Mouse (Mus musculus): ENCODE measurements around the gene Kdm6b. TPM values are rescaled to one million over a fixed set of nuclear protein-coding genes. Genes with fewer than 3 reads are reported as not detected.
A peak's percentile ranks its signal among the peaks of the same experiment; 100 is the strongest.

Kdm6b gene
- total RNA-seq, 2 experiments from 2014 or later, result 23.0 to 27.2 TPM

DNA sequence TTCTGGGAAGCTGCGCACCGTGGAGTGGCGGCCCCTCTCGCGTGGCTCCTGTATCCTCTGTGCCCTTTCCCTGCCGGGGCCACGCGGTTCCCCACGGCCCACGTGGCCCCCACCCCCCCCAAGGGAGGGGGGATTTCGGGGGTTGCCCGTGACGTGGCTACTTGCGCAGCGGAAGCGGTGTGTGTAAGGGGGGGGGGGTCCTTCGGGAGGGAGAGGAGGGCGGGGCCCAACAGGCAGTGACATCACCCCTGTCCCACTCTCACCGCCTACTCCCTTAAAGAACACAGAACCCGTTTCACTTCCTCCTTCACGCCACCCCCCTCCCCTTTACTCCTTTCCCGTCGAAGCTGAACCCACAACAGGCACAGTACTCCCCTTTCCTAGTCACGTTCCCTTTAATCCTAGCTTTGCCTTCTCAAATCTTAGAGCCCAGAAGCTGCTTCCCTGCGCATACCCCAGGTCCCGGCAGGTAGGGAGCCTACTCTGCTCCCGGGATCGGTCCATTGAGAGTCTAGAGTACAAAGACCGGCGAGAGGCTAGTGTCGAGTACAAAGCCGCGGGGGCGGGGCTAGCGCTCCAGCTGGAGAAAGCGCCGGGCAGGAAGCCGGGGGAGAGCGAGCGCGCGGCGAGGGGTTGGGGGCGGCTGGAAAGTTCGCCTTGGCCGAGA lies 4.0 kb downstream of the Kdm6b start:
- peak; percentile 65 to 73 for DNase-seq
- intact Hi-C loops (cut with DNase I), result loop anchor here (10.0 kb wide), 2 partner anchors 315 to 585 kb away; partner anchors contain the start of genes Gabarap, Per1 and Phf23

DNA sequence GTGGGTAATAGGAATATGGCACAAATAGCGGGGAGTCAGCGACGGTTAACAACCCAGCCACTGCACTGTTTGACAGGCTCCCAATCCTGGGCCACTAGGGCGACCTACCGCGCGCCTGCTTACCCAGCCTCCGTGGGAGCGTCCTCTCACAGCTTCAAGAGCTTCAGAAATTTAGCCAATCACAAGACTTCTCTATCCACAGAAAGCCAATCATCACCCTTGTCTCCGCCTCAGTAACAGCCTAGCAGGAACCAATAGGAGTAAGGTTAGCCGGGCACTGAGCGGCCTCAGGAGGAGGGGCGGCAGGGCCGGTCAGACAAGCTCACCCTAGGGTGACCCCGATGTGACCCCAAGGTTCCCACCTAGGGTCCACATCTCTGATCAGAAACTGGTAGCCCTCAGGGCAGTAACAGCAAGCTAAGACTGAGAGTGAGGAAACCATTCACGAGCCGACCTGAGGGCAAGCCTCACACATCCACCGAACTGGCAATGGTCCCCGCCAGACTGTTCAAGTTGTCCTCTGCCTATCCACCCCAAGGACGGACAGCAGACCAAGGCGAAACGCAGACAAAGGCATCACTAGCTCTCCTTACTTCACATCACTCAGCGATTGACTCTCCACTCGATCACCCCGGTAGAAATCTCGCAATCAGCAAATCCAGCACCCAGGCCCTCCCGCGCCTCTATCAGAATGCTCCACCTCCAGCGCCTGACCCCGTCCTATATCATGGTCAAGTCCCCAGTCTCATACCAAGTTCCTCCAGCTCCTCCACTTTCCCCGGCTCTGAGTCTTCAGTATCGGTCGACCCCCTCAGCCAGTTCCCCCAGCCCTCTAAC lies 4.7 kb downstream of the Kdm6b start:
- intact Hi-C loops (cut with DNase I), result no loop called here
- peak; percentile 70 to 72 for DNase-seq

DNA sequence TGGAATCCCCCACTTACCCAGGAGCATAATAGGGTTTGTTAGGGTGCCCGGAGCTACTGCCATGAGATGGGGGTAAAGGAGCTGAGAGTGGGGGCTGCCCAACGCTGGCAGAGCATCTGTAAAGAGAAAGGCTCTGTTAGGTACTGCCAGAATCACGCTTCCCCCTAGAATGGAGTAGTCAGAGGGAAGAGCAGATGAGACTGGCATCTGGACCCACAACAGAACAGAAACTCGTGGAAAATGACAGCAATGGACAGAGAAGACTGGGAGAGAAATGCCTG lies 5.8 kb downstream of the Kdm6b start:
- intact Hi-C loops (cut with DNase I), result loop anchor here (2.0 kb wide), 1 partner anchor 13 kb away; no protein-coding TSS in a partner anchor

DNA sequence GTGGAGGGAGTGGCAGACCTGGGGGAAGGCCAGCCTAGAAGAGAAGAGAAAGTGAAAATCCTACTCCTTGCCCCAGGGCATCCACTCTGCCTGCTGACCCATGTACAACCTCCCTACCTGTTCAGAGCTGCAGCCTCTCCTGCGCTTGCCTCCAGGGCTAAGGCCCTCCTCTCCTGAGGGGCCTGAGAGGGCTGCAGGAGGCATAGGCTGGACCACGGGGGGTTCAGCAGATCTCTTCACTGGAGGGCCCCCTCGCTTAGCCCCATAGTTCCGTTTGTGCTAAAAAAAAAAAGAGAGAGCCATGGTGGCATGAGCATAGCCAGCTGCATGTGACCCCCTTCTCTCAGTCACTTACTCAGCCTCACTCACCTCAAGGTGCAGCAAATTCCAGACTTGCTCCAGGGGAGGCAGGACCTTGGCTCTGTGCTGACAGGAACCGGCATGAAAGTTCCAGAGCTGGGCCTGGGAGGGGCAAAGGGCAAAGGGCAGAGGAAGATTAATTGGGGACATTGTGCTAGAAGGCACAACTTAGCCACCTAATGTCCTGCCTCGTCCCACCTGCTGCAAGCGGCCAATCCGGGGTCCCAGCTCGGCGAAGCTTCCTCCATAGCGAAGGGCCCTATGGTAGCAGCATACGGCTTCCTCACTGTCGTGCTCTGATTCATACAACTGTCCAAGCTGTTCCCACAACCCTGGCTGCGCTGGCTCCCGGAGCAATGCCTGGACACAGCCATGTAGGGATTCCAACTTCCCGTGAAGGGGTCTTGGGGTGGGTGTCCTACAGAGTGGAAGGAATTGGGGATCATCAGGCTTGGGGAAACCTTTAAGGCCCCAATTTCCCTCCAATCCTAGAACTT lies 6.4 kb downstream of the Kdm6b start:
- intact Hi-C loops (cut with DNase I), result loop anchor here (2.0 kb wide), 1 partner anchor 14 kb away; no protein-coding TSS in a partner anchor
- DNase-seq, result no peak

More for the DNA sequence above, 5.8 kb downstream of the Kdm6b start:
- DNase-seq, result no peak

DNA sequence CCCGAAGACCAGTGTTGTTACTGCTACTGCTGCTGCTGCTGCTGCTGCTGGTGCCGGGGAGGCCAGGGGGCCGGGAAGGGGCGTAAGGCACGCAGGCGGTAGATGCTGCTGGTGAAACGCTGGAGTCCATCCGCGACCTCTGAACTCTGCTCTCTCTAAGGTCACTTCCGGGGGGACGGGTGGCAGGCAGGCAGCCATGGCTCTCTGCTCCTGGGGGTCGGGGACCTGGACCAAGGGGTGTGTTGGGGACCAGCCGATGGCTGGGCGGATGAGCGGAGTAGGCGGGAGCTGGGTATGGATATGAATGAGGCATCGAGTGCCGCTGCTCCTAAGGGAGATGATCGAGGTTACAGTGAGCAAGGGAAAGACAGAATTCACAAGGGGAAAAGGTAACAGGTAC lies 7.2 kb downstream of the Kdm6b start:
- intact Hi-C loops (cut with DNase I), result loop anchor here (2.0 kb wide), 1 partner anchor 15 kb away; no protein-coding TSS in a partner anchor

DNA sequence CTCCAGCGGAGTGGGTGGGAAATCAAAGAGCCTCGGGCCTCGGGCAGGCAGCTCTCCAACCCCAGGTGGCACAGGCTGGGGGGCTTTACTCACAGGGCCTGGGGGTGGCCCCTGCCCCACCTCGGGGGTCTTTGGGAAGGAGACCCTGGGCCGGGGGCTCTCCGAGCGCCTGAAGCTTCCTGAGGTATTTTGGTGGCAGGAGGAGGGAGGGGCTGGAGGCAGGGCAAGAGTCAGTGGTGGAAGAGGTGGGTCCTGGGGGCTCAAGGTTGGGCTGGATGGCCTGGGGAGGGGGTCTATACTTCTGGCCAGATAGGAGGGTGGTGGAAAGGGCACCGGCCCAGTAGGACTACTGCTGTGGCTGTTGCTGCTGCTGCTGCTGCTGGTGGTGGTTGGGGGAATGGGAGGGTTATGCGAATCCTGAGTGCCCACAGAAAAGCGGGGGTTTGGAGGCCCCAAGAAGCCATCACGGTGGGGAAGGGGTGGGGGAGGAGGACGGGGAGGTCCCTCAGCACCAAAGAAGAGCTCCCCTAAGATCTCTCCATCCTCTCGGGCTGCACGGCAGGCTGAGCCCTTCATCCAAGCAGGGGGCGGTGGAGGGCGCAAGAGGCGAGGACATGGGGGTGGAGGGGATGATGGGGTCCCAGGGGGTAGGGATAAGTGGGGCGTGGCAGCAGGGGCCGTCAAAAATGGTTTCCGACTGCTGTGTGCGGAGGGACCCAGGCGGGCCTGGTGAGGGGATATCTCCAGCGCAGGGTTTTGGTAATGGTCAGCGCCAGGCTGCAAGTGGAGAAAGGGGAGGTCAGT lies 7.9 kb downstream of the Kdm6b start:
- intact Hi-C loops (cut with DNase I), result loop anchor here (2.0 kb wide), 1 partner anchor 15 kb away; no protein-coding TSS in a partner anchor
- no peak for DNase-seq

More for the DNA sequence above, 7.2 kb downstream of the Kdm6b start:
- no peak for DNase-seq

DNA sequence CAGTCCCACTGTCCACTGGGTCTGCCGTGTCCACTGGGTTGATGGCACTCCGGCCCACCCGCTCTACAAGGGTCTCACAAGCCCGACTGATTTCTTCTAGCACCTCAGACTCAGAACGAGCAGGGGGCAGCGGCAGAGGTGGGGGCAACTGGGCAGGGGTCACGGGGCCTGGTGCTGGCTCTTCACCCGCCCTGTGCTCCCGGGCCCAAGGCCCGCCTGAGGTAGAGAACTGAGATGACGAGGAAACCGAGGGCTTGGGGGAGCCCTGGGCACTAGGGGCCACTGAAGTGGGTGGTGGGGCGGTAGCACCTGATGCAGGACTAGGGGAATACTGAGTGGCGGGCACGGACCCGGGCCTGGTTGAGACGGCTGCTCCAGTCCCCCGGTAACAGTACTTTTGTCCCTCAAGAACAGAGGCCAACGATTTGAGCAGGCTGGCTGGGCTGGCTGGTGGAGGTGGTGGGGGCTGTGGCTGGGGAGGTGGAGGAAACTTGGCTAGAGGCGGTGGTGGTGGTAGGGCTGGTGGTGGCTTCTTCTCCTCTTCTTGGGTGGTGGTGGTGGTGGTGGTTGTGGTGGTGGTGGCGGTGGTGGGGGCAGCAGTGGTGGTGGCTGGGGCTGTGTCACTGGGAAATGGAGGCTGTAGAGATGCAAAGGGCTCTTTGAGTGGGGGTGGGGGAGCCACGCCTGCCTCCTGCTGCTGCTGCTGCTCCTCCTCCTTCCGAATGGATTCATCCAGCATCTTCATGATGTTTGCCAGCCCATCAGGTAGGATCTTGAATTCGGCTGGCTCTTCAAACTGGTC lies 8.7 kb downstream of the Kdm6b start:
- DNase-seq, result no peak
- intact Hi-C loops (cut with DNase I), result no loop called here

DNA sequence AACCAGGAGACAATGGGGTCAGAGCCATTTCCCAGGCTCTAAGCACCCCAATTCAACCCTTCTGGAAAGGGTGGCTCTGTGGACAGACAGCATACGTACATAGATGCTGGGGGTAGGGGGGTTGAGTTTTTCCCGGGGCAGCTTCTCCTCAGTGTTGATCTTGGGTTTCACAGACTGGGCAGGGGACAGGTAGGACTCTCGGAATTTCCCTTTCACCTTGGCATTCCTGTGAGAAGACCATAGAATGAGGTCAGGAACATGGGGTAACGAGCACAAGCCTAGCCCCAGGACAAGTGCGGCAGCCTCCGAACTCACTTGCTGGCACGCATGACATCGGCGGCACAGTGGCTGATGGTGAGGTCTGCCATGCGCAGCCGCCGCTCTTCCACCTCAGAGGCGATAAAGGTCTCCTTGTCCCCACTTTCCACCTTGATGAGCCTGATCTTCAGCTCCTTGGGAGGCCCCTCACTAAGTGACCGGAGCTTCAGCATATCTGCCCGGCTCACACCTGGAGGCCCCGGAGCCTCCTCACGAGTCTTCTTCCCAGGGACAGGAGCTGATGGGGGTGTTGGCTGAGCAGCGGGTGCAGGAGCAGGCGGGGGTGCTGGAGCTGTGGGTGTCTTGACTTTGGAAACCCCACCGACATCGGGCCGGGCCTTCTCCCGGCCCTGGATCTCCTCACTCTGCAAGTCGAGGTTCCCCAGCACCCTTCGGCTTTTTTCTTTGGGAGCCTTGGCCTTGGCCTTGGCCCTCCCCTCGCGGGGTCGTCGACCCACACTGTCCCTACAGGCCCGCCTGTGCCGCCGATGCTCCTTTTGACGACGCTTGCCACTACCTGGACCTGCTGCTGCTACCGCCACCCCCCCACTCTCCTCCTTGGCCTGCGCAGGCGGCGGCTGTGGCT lies 9.5 kb downstream of the Kdm6b start:
- intact Hi-C loops (cut with DNase I), result no loop called here

DNA sequence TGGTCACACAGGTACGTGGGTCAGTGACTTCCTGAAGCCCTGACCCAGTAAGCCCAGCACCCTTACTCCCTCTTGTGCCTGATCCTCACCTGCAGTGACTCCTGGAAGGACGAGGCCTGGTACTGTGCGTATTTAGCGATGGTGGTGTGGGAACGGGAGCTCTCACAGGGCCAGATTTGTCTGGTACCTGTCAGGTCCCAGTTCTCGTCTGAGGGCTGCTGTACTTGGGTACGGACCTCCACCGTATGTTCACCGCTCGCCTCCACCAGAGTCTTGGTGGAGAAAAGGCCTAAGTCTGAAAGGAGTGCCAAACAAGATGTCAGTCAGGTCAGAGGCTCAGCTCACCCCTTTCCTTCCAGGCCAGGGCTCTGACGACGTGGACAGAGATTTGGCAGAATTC lies 11.5 kb downstream of the Kdm6b start:
- intact Hi-C loops (cut with DNase I), result loop anchor here (2.0 kb wide), 1 partner anchor 111 kb away; no protein-coding TSS in a partner anchor
- DNase-seq, result no peak

More for the DNA sequence above, 9.5 kb downstream of the Kdm6b start:
- no peak for DNase-seq

DNA sequence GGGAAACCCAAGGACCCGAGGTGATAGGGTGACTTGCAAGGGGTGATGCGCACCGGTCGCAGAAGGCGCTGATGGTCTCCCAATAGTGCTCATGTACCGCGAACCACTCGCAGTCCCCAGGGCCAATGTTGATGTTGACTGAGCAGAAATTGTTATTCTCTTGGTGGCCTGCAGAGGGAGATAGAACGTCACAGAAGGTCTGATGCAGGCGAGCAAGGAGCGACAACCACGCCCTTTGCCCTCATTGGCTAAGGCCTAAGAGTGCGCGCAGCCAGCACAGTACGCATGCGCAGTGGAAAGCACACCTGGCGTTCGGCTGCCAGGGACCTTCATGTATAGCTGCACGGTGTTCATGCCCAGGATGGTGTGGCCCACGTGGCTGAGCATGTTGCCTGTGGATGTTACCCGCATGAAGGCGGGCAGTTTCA lies 12.3 kb downstream of the Kdm6b start:
- intact Hi-C loops (cut with DNase I), result loop anchor here (2.0 kb wide), 1 partner anchor 112 kb away; no protein-coding TSS in a partner anchor
- DNase-seq, result peak; percentile 74 to 78

DNA sequence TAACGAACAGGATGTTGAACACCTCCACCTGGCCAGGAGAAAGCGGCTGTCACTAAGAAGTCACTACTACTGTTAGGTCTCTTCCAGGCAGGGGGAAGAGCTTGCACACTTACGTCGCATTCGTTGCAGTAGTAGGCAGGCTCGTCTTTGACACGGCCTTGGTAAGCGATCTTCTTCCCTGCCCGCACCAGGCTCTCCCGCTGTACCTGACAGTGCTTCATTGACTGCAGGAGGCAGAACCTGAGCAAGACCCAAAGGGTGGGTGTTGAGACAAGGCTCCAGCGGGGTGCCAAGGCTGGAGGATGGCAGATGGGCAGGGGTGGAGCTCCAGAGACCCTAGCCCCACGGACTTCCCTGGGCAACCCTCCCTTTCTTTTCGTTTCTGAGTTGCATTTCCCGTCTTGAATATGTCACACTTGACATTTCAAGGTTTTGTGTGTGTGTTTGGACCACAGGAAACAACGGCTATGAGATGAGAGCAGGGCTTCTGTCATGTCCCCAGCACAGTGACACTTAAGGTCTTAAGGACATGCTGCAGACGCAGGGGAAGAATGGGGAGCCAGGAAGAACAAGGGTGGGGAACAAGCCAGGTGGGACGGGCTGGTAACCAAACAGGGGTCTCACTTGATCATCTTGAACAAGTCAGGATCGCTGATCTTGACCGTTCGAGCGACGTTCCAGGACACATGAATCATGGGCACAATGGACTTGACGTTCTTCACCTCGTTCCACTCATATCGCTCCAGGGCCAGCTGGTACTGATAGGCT lies 13.2 kb downstream of the Kdm6b start:
- DNase-seq, result peak in 1 of 2 experiments; percentile 15
- intact Hi-C loops (cut with DNase I), result loop anchor here (1.0 to 2.0 kb wide), 2 partner anchors 32 to 113 kb away; no protein-coding TSS in a partner anchor

DNA sequence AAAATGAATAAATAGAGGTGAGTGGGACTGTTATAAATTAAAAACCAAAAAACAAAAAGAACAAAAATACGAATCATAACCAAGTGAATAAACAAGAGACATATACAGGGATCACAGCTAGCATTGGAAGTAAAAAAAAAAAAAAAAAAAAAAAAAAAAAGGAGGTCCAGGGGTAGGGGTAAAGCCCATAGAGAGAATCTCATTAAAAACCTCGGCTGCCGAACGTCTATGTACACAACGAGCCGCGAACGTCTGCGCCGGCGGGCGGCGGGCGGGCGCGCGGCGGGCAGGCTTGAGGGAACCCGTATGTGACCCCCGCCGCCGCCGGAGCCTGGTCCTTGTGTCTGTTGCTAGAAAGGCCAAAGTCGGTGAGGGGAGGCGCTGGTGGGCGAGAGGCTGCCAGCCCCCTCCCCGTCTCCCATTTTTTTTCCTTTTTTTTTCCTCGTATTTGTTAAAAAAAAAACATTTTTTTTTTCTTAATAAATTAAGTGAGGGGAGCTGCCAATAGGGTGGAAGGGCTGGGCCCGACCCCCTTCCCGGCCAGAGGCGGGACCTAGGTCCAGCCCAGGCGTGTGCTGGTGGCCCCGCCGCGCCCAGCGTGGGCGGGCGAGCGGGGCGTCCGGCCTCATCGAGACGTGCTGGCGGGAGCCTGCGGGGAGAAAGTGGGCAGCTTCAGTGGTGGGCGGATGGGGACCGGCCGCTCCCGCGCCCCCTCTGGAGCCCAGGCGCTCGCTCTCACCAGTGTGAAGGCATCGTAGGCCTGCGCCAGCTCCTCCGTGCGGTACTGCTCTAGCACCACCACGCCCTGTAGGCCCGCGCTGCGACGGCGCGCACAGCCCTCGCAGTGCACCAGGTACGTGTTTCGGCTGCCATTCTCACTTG lies 14.0 kb downstream of the Kdm6b start:
- peak in 1 of 2 experiments; percentile 29 for DNase-seq
- intact Hi-C loops (cut with DNase I), result loop anchor here (1.0 to 2.0 kb wide), 2 partner anchors 33 to 113 kb away; no protein-coding TSS in a partner anchor

DNA sequence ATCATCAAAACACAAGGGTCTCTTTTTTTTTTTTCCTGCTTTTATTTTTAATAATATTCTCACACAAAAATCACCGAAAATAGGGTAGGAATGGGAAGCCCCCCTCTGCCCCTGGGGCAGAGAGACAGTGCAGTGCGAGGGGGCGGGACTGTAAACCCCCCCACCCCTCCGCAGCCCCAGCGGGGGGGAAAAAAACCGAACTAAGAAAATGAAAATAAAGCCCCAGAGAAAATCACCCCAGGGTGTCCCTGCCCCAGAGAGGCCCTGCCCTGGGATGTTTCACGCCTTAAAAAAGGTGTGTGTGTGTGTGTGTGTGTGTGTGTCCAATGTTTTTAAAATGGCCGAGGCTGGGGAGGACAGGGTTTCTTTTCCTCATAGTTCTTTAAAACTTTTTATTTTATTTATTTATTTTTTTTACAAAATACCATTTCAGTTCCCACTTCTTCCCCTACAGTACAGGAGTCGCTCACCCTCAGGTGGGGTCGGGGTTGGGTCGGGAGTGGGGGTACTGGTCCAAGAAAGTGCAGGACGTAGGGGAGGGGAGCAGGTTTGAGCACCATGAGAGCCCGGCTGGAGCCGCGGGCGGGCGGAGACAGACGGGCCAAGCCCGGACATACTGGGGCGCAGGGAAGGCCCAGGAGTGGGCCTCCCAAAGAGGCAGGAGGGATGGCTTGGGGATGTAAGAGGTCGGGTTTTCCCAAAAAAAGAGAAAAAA lies 14.8 kb downstream of the Kdm6b start:
- peak in 1 of 2 experiments; percentile 14 for DNase-seq
- intact Hi-C loops (cut with DNase I), result no loop called here

DNA sequence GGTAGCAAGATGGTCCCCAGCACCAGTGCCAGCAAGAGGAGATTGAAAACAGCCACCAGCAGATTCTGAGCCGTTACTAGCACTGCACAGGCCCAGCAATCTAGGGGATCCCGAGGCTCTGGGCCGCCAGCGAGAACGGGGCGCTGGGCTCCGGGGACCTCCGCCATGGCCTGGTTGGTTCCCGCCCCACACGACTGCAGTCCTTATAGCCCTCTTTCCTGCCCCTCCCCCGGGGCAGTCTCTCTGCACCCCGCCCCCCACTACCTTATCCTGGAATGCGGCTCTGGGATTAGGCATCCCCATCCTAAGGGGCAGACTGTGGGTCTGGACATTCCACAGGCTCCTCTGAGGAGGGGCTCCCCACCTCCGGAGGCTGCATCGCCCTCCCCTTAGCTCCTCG lies 15.4 kb downstream of the Kdm6b start, which contains the start of gene Tmem88:
Gene Tmem88, minus strand, starts transcription at position 176 of the 400 bp plus-strand sequence.
- peak; percentile 20 to 47 for DNase-seq
- intact Hi-C loops (cut with DNase I), result no loop called here

DNA sequence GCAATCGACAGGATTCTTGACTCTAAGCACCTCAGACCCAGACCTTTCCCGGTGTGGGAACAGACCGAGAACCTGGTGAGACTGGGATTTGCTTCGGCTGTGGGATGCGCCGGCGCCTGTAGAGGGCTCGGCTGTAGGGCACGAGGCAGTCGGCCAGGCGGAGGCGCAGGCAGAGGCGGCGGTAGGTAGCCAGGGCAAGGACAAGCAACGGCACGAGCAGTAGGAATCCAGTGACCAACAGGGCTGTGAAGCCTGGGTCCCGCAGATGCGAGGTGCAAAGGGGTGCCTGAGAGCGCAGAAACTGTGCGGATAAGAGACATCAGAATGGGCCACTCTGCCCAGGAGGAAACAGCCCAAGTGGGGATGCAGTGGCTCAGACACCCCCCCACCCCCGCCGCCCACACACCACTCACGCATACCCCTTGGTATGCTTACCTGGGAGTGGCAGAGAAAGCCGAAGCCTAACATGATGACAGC lies 15.9 kb downstream of the Kdm6b start:
- intact Hi-C loops (cut with DNase I), result no loop called here
- DNase-seq, result peak in 1 of 2 experiments; percentile 18
